Mouse (Mus musculus): ENCODE data around the gene Gm4791. TPM values are rescaled to one million over a fixed set of nuclear protein-coding genes. Genes with fewer than 3 reads are reported as not detected.

Gm4791 gene
- polyA plus RNA-seq, 1 experiment: not detected

DNA sequence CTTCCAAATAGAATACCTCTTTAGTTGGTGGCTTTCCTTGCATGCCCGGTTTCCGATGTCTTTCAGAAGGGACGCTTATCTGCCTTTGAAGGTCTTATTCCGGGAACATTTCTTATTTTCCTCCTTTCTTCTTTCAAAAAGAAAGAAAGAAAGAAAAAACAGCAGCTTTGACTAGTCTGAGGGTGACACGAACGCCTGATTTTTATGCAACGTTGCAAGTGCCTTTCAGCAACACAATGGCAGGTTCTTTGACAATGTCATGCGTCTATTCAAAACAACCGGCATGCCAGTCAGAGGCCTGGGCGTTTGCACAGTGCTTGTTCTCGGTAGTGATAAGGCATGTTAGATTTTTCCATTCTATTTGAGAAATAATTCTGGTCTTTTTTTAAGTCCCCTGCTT lies 19.7 kb upstream of the Gm4791 start:
- H3K36me3 ChIP-seq (ENCODE audit: control insufficient read depth, insufficient read depth): no peaks in the 10 kb centered on the region
- TF ChIP-seq FOSL1 (IDR thresholded peaks at IDR 0.05; ENCODE audit: insufficient read depth, low read length, poor library complexity, severe bottlenecking) (no peak), MYOD1 (IDR thresholded peaks at IDR 0.05; ENCODE audit: control insufficient read depth, insufficient read length, low read depth) (no peak), USF1 (IDR thresholded peaks at IDR 0.05; ENCODE audit: low read depth) (no peak), MYOG (IDR thresholded peaks at IDR 0.05; ENCODE audit: control insufficient read depth, extremely low read depth, insufficient read length) (no peak), MAX (IDR thresholded peaks at IDR 0.05) (no peak), CEBPB (IDR thresholded peaks at IDR 0.05; ENCODE audit: low read depth) (no peak), CTCF (IDR thresholded peaks at IDR 0.05; ENCODE audit: control insufficient read depth, insufficient read depth, insufficient read length) (no peak)
- no peaks in the 10 kb centered on the region for H3K79me2 ChIP-seq (ENCODE audit: control insufficient read depth, insufficient read depth)
- H3K27me3 ChIP-seq (ENCODE audit: control insufficient read depth, insufficient read depth, insufficient read length): no peaks in the 10 kb centered on the region
- no peak overlapping the region for H3ac ChIP-seq (ENCODE audit: control insufficient read depth, insufficient read length, low read depth)
- no peaks in the 10 kb centered on the region for H3K79me3 ChIP-seq (ENCODE audit: low read depth)
- H3K4me3 ChIP-seq (ENCODE audit: insufficient read depth, poor library complexity, severe bottlenecking): no peak overlapping the region

- Histone ChIP-seq H3K4me3 (ENCODE audit: insufficient read depth, poor library complexity, severe bottlenecking) (no peak overlapping the region), H3K79me2 (ENCODE audit: control insufficient read depth, insufficient read depth) (no peaks in the 10 kb centered on the region), H3K36me3 (ENCODE audit: control insufficient read depth, insufficient read depth) (no peaks in the 10 kb centered on the region), H3K27me3 (ENCODE audit: control insufficient read depth, insufficient read depth, insufficient read length) (no peaks in the 10 kb centered on the region), H3K79me3 (ENCODE audit: low read depth) (no peaks in the 10 kb centered on the region), H3ac (ENCODE audit: control insufficient read depth, insufficient read length, low read depth) (no peak overlapping the region)
- TF ChIP-seq CTCF (IDR thresholded peaks at IDR 0.05; ENCODE audit: control insufficient read depth, insufficient read depth, insufficient read length): no peak
- no peak for TF ChIP-seq FOSL1 (IDR thresholded peaks at IDR 0.05; ENCODE audit: insufficient read depth, low read length, poor library complexity, severe bottlenecking)
- TF ChIP-seq MYOD1 (IDR thresholded peaks at IDR 0.05; ENCODE audit: control insufficient read depth, insufficient read length, low read depth): no peak
- TF ChIP-seq CEBPB (IDR thresholded peaks at IDR 0.05; ENCODE audit: low read depth): no peak
- TF ChIP-seq USF1 (IDR thresholded peaks at IDR 0.05; ENCODE audit: low read depth): no peak
- TF ChIP-seq MAX (IDR thresholded peaks at IDR 0.05): no peak
- no peak for TF ChIP-seq MYOG (IDR thresholded peaks at IDR 0.05; ENCODE audit: control insufficient read depth, extremely low read depth, insufficient read length)
Measured at GRCm38 (mm10) chr9:46980111-46980510, 18.4 kb upstream of the Gm4791 start.

GRCm38 (mm10) chr9:46983471-46983870 lies 15.1 kb upstream of the Gm4791 start:
- Histone ChIP-seq H3K79me2 (ENCODE audit: control insufficient read depth, insufficient read depth) (no peaks in the 10 kb centered on the region), H3K36me3 (ENCODE audit: control insufficient read depth, insufficient read depth) (no peaks in the 10 kb centered on the region), H3K4me3 (ENCODE audit: insufficient read depth, poor library complexity, severe bottlenecking) (no peak overlapping the region), H3K27me3 (ENCODE audit: control insufficient read depth, insufficient read depth, insufficient read length) (no peaks in the 10 kb centered on the region), H3ac (ENCODE audit: control insufficient read depth, insufficient read length, low read depth) (no peak overlapping the region), H3K79me3 (ENCODE audit: low read depth) (no peaks in the 10 kb centered on the region)
- TF ChIP-seq CTCF (IDR thresholded peaks at IDR 0.05; ENCODE audit: control insufficient read depth, insufficient read depth, insufficient read length) (no peak), USF1 (IDR thresholded peaks at IDR 0.05; ENCODE audit: low read depth) (no peak), MYOD1 (IDR thresholded peaks at IDR 0.05; ENCODE audit: control insufficient read depth, insufficient read length, low read depth) (no peak), FOSL1 (IDR thresholded peaks at IDR 0.05; ENCODE audit: insufficient read depth, low read length, poor library complexity, severe bottlenecking) (no peak), MYOG (IDR thresholded peaks at IDR 0.05; ENCODE audit: control insufficient read depth, extremely low read depth, insufficient read length) (no peak), CEBPB (IDR thresholded peaks at IDR 0.05; ENCODE audit: low read depth) (no peak), MAX (IDR thresholded peaks at IDR 0.05) (no peak)

DNA sequence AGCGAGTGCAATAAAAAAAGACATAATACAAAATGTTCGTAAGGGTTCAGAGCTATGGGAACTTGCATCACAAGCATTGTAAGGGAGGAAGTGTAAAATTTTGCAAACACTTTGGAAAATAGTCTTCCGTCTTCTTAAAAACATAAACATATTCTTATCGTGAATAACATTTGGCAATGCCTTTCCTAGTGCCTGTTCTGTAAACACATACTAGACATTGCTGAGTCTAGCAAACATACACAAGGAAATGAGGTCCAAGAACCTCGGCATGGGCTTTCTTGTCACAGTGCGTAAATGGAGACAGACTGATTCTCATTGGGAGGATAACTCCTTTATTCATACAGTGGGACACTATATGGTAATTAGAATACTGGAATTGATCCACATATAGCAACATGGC lies 43.0 kb downstream of the Gm4791 start:
- Histone ChIP-seq H3K27me3 (ENCODE audit: control insufficient read depth, insufficient read depth, insufficient read length) (no peaks in the 10 kb centered on the region), H3K4me3 (ENCODE audit: insufficient read depth, poor library complexity, severe bottlenecking) (no peak overlapping the region), H3K79me2 (ENCODE audit: control insufficient read depth, insufficient read depth) (no peaks in the 10 kb centered on the region), H3K79me3 (ENCODE audit: low read depth) (no peaks in the 10 kb centered on the region), H3K36me3 (ENCODE audit: control insufficient read depth, insufficient read depth) (no peaks in the 10 kb centered on the region), H3ac (ENCODE audit: control insufficient read depth, insufficient read length, low read depth) (no peak overlapping the region)
- TF ChIP-seq FOSL1 (IDR thresholded peaks at IDR 0.05; ENCODE audit: insufficient read depth, low read length, poor library complexity, severe bottlenecking) (no peak), MYOD1 (IDR thresholded peaks at IDR 0.05; ENCODE audit: control insufficient read depth, insufficient read length, low read depth) (no peak), CTCF (IDR thresholded peaks at IDR 0.05; ENCODE audit: control insufficient read depth, insufficient read depth, insufficient read length) (no peak), USF1 (IDR thresholded peaks at IDR 0.05; ENCODE audit: low read depth) (no peak), MAX (IDR thresholded peaks at IDR 0.05) (no peak), CEBPB (IDR thresholded peaks at IDR 0.05; ENCODE audit: low read depth) (no peak), MYOG (IDR thresholded peaks at IDR 0.05; ENCODE audit: control insufficient read depth, extremely low read depth, insufficient read length) (no peak)
